Mouse (Mus musculus) kidney, postnatal 4 days (tissue): ENCODE data around the gene Bcl2l1.

Experiments
- DNase-seq, 2 experiments: peaks; one replicate each; pipeline ENCODE4 v3.0.0; 2021; ENCODE audit warnings: mixed read lengths in 2 of 2

The Bcl2l1 gene

GRCm38 (mm10) chr2:152799954-152800761 is 31.4 kb downstream of the Bcl2l1 start:
- DNase-seq: no peak

GRCm38 (mm10) chr2:152797589-152797988 is 33.9 kb downstream of the Bcl2l1 start:
- no peak for DNase-seq

GRCm38 (mm10) chr2:152794281-152794827 is 37.2 kb downstream of the Bcl2l1 start:
- peak in 1 of 2 experiments; percentile 46 for DNase-seq

GRCm38 (mm10) chr2:152793381-152793780 is 38.1 kb downstream of the Bcl2l1 start:
- no peak for DNase-seq

GRCm38 (mm10) chr2:152792461-152792860 is 39.1 kb downstream of the Bcl2l1 start:
- peak in 1 of 2 experiments; percentile 24 for DNase-seq

- DNase-seq: peak; percentile 46 to 51
These were observed 41.9 kb downstream of the Bcl2l1 start for GRCm38 (mm10) chr2:152789591-152789999.

- DNase-seq: peak in 1 of 2 experiments; percentile 47
These were observed 42.6 kb downstream of the Bcl2l1 start for GRCm38 (mm10) chr2:152788892-152789421.

GRCm38 (mm10) chr2:152787543-152787942 is 44.0 kb downstream of the Bcl2l1 start:
- no peak for DNase-seq

GRCm38 (mm10) chr2:152787136-152787535 is 44.4 kb downstream of the Bcl2l1 start:
- DNase-seq: peak; percentile 61 to 66

GRCm38 (mm10) chr2:152785446-152786350 is 45.8 kb downstream of the Bcl2l1 start:
- peak; percentile 63 to 75 for DNase-seq

- no peak for DNase-seq
These were observed 46.9 kb downstream of the Bcl2l1 start for GRCm38 (mm10) chr2:152784640-152785039.

- DNase-seq: no peak
These were observed 48.3 kb downstream of the Bcl2l1 start for GRCm38 (mm10) chr2:152783241-152783640.

GRCm38 (mm10) chr2:152782656-152783055 is 48.9 kb downstream of the Bcl2l1 start:
- no peak for DNase-seq

GRCm38 (mm10) chr2:152781031-152781711 is 50.4 kb downstream of the Bcl2l1 start:
- peak in 1 of 2 experiments; percentile 46 for DNase-seq

- no peak for DNase-seq
These were observed 51.1 kb downstream of the Bcl2l1 start for GRCm38 (mm10) chr2:152780466-152780865.

- no peak for DNase-seq
These were observed 54.4 kb downstream of the Bcl2l1 start for GRCm38 (mm10) chr2:152777081-152777480.

- no peak for DNase-seq
These were observed 55.1 kb downstream of the Bcl2l1 start for GRCm38 (mm10) chr2:152776435-152776834.

GRCm38 (mm10) chr2:152776019-152776418 is 55.5 kb downstream of the Bcl2l1 start:
- DNase-seq: no peak

GRCm38 (mm10) chr2:152775357-152775756 is 56.2 kb downstream of the Bcl2l1 start:
- no peak for DNase-seq

GRCm38 (mm10) chr2:152772231-152772630 is 59.3 kb downstream of the Bcl2l1 start:
- no peak for DNase-seq

- peak in 1 of 2 experiments; percentile 34 for DNase-seq
These were observed 60.0 kb downstream of the Bcl2l1 start for GRCm38 (mm10) chr2:152771571-152771970.

- DNase-seq: no peak
These were observed 61.9 kb downstream of the Bcl2l1 start for GRCm38 (mm10) chr2:152769677-152770076.
